Mouse (Mus musculus) myocyte (in vitro differentiated cells): ENCODE results near the gene Ap2a2.

Experiments used
- E2F4 ChIP-seq: IDR thresholded peaks from one replicate; pipeline ENCODE4 v1.6.1; 2011; ENCODE audit warnings: mild to moderate bottlenecking, control low read depth, moderate library complexity; ENCODE audit not compliant: insufficient read depth
- TCF12 ChIP-seq: IDR thresholded peaks from one replicate; pipeline ENCODE4 v1.6.1; 2011; ENCODE audit warnings: mild to moderate bottlenecking, control low read depth; ENCODE audit not compliant: poor library complexity, insufficient read depth, severe bottlenecking

DNA sequence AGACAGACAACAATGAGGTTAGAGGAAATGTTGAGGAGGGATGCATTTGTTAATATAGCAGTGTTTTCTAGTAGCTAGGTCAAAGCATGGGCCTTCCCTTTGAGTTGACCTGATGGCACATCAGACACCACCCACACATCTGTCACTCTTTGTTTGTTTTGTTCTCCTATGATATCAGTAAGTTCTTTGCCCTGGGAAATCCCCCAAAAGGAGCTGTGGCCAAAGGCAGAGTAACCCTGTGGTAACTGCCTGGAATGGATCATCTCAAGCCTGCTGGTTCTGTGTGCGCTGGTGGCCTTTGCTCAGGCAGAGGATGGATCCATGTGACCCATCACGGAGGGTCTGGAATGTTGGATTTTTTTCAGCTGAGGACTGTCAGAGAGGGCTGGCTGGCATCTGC is 66.0 kb downstream of the Ap2a2 start:
- no peak for TF ChIP-seq E2F4
- TF ChIP-seq TCF12, result no peak
